11 mouse cellular contexts compared by ENCODE assay signal in the genomic region with DNA sequence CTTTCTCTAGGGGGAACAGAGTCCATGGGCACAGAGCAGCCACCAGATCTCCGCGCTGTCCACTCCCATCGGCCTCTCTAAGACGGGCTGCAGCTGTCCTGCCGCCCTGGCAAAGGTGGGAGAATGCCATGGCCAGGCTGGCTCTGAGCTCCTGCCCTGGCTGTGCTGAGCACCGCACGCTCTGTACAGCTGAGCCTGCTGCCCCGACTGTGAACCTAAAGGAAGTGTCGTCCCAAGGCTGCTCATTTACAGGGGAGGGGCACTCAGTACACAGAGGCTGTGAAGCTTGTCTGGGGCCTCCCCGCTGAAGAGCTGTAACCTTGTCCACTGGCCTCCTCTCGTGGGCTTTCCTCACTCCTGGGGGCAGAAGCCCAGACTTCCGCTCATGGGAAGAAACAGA. TPM values are rescaled to one million over a fixed set of nuclear protein-coding genes. Genes with fewer than 3 reads are reported as not detected.
DNase-seq lines count a peak whose midpoint lies in the region; ATAC-seq and TF ChIP-seq lines count a peak whose summit lies in the region.
"Had no signal": no experiment of that assay in that cellular context is flagged by ENCODE, and none has a peak within 500 bp of the region (broad histone marks: within the 10 kb centered on the region; RNA-seq: fewer than 3 reads in every experiment).

No protein-coding gene starts in this region.

- no peak for TF ChIP-seq CTCF in lung, postnatal 0 days (IDR thresholded peaks at IDR 0.05)
- no peak for TF ChIP-seq CTCF in lung, adult 2 months (IDR thresholded peaks at IDR 0.05; ENCODE audit: insufficient read depth, low read length)

- ATAC-seq in forebrain, embryonic 15.5 days (replicated peaks) = no peak
- no peak for ATAC-seq in hindbrain, embryonic 14.5 days (ENCODE audit: low FRiP score)
- peak; percentile 37 for ATAC-seq in lung, postnatal 0 days

- no peak overlapping the region for H3K4me3 ChIP-seq in forebrain, embryonic 10.5 days
- no peak overlapping the region for H3K4me3 ChIP-seq in forebrain, embryonic 15.5 days
- H3K4me3 ChIP-seq in hindbrain, embryonic 10.5 days = no peak overlapping the region
- no peak overlapping the region for H3K4me3 ChIP-seq in hindbrain, embryonic 14.5 days (replicated peaks; ENCODE audit: low read length)
- H3K4me3 ChIP-seq in lung, postnatal 0 days (ENCODE audit: low read depth, low read length) = no peak overlapping the region
- H3K4me3 ChIP-seq in lung, adult 2 months (replicated peaks; ENCODE audit: extremely low read depth, low read depth, low read length) = no peak overlapping the region

- H3K27me3 ChIP-seq in forebrain, embryonic 10.5 days (ENCODE audit: poor library complexity, severe bottlenecking) = peaks cover 7% of the 10 kb centered on the region
- no peaks in the 10 kb centered on the region for H3K27me3 ChIP-seq in forebrain, embryonic 15.5 days
- peaks cover 4% of the 10 kb centered on the region; the same call in 1 of the 2 replicates for H3K27me3 ChIP-seq in hindbrain, embryonic 10.5 days (ENCODE audit: insufficient read depth, poor library complexity, severe bottlenecking)
- H3K27me3 ChIP-seq in hindbrain, embryonic 14.5 days (ENCODE audit: control insufficient read depth, insufficient read depth, low read length) = no peaks in the 10 kb centered on the region
- H3K27me3 ChIP-seq in lung, postnatal 0 days (replicated peaks; ENCODE audit: insufficient read depth, low read length) = no peaks in the 10 kb centered on the region

- WGBS in forebrain, embryonic 10.5 days = 78% methylated on average over 12 of the region's 12 CpGs
- 75% methylated on average over 12 of the region's 12 CpGs for WGBS in forebrain, embryonic 15.5 days
- WGBS in hindbrain, embryonic 10.5 days = 74% methylated on average over 12 of the region's 12 CpGs
- 77% methylated on average over 12 of the region's 12 CpGs for whole genome bisulfite sequencing in hindbrain, embryonic 14.5 days
- 50% methylated on average over 12 of the region's 12 CpGs for WGBS in lung, postnatal 0 days
- 64% methylated on average over 12 of the region's 12 CpGs for WGBS in lung, adult 2 months

- no peak for TF ChIP-seq POLR2A in lung, adult 2 months (IDR thresholded peaks at IDR 0.05; ENCODE audit: borderline replicate concordance, extremely low read depth, low read depth, low read length)

- no peak for TF ChIP-seq EP300 in lung, postnatal 0 days (IDR thresholded peaks at IDR 0.05)

- H3K4me2 ChIP-seq in forebrain, embryonic 15.5 days (replicated peaks) = no peak overlapping the region
- H3K4me2 ChIP-seq in hindbrain, embryonic 14.5 days (replicated peaks) = no peak overlapping the region
- no peak overlapping the region for H3K4me2 ChIP-seq in lung, postnatal 0 days (replicated peaks; ENCODE audit: low read depth, low read length)

- H3K9ac ChIP-seq in forebrain, embryonic 15.5 days (replicated peaks) = no peak overlapping the region
- H3K9ac ChIP-seq in hindbrain, embryonic 14.5 days = no peak overlapping the region
- H3K9ac ChIP-seq in lung, postnatal 0 days (replicated peaks; ENCODE audit: low read depth) = no peak overlapping the region
- H3K9ac ChIP-seq: liver, embryonic 14.5 days had no signal

- H3K36me3 ChIP-seq in forebrain, embryonic 10.5 days (replicated peaks) = no peaks in the 10 kb centered on the region
- H3K36me3 ChIP-seq in forebrain, embryonic 15.5 days = no peaks in the 10 kb centered on the region
- no peaks in the 10 kb centered on the region for H3K36me3 ChIP-seq in hindbrain, embryonic 10.5 days
- H3K36me3 ChIP-seq in hindbrain, embryonic 14.5 days (replicated peaks; ENCODE audit: control insufficient read depth, insufficient read depth) = no peaks in the 10 kb centered on the region
- H3K36me3 ChIP-seq in lung, postnatal 0 days (ENCODE audit: insufficient read depth, low read length) = no peaks in the 10 kb centered on the region

- H3K9me3 ChIP-seq in forebrain, embryonic 10.5 days = no peaks in the 10 kb centered on the region
- no peaks in the 10 kb centered on the region for H3K9me3 ChIP-seq in forebrain, embryonic 15.5 days
- H3K9me3 ChIP-seq in hindbrain, embryonic 10.5 days = no peaks in the 10 kb centered on the region
- H3K9me3 ChIP-seq in hindbrain, embryonic 14.5 days (ENCODE audit: control insufficient read depth, low read length) = no peaks in the 10 kb centered on the region
- no peaks in the 10 kb centered on the region for H3K9me3 ChIP-seq in lung, postnatal 0 days (ENCODE audit: low read length)

- no peak for DNase-seq in forebrain, embryonic 10.5 days (ENCODE audit: extremely low spot score, low spot score)
- no peak for DNase-seq in hindbrain, embryonic 10.5 days (ENCODE audit: low spot score)
- DNase-seq in hindbrain, embryonic 14.5 days (ENCODE audit: low spot score) = no peak
- DNase-seq in lung, postnatal 0 days (ENCODE audit: low spot score) = peak; percentile 20
- no peak for DNase-seq in lung, adult 2 months
- DNase-seq in cerebellum, adult 9-10 months = no peak
- no peak for DNase-seq in left cerebral cortex, adult 18-20 months (ENCODE audit: low spot score in 2 of 2)
- DNase-seq: adrenal gland, postnatal 10 days; kidney, postnatal 36 days had no signal

- H3K4me1 ChIP-seq in forebrain, embryonic 10.5 days = peaks cover 30% of the 10 kb centered on the region
- H3K4me1 ChIP-seq in forebrain, embryonic 15.5 days = no peaks in the 10 kb centered on the region
- peaks cover 48% of the 10 kb centered on the region for H3K4me1 ChIP-seq in hindbrain, embryonic 10.5 days (replicated peaks)
- H3K4me1 ChIP-seq in hindbrain, embryonic 14.5 days (replicated peaks; ENCODE audit: control insufficient read depth, insufficient read depth, low read length) = no peaks in the 10 kb centered on the region
- H3K4me1 ChIP-seq in lung, postnatal 0 days (ENCODE audit: insufficient read depth, low read depth, low read length) = no peaks in the 10 kb centered on the region
- H3K4me1 ChIP-seq in lung, adult 2 months (ENCODE audit: control insufficient read depth, insufficient read depth, low read length) = no peaks in the 10 kb centered on the region

- peak overlapping the region; percentile 56; the same call in 1 of the 2 replicates for H3K27ac ChIP-seq in forebrain, embryonic 10.5 days
- no peak overlapping the region for H3K27ac ChIP-seq in forebrain, embryonic 15.5 days (replicated peaks)
- H3K27ac ChIP-seq in hindbrain, embryonic 10.5 days = peak overlapping the region; percentile 5; the same call in 1 of the 2 replicates
- no peak overlapping the region for H3K27ac ChIP-seq in hindbrain, embryonic 14.5 days
- no peak overlapping the region for H3K27ac ChIP-seq in lung, postnatal 0 days (ENCODE audit: low read length)
- H3K27ac ChIP-seq: liver, embryonic 14.5 days had no signal

RNA-seq across cellular contexts. Expression of a gene that starts 29.6 kb away (rescaled TPM):
- polyA plus RNA-seq in forebrain, embryonic 10.5 days (2016; fragmentation: Nextera tagmentation; extraction: Ambion mirVana) = 0.39 and 0.50 TPM in 2 replicates
- polyA plus RNA-seq in forebrain, embryonic 15.5 days (2015; fragmentation: Nextera tagmentation; extraction: Ambion mirVana) = 1.5 and 3.7 TPM in 2 replicates
- polyA plus RNA-seq in hindbrain, embryonic 10.5 days (2016; fragmentation: Nextera tagmentation; extraction: Ambion mirVana) = 2.3 and 4.1 TPM in 2 replicates
- 3.6 and 5.4 TPM in 2 replicates for polyA plus RNA-seq in hindbrain, embryonic 14.5 days (2014; fragmentation: Nextera tagmentation; extraction: Ambion mirVana)
- polyA plus RNA-seq in lung, postnatal 0 days (2015; fragmentation: Nextera tagmentation; extraction: Ambion mirVana) = 6.5 and 8.3 TPM in 2 replicates
- polyA plus RNA-seq in lung, adult 2 months (2012; rRNA removed) = 6.9 and 7.9 TPM in 2 replicates
- total RNA-seq in left cerebral cortex, adult 18-20 months (2021) = 1 to 10 TPM; 7.4 to 9.1 TPM

RNA-seq across cellular contexts. Expression of a gene that starts 39.7 kb away (rescaled TPM):
- polyA plus RNA-seq in forebrain, embryonic 10.5 days (2016; fragmentation: Nextera tagmentation; extraction: Ambion mirVana) = 6.6 and 6.7 TPM in 2 replicates
- polyA plus RNA-seq in forebrain, embryonic 15.5 days (2015; fragmentation: Nextera tagmentation; extraction: Ambion mirVana) = 6.5 and 6.6 TPM in 2 replicates
- polyA plus RNA-seq in hindbrain, embryonic 10.5 days (2016; fragmentation: Nextera tagmentation; extraction: Ambion mirVana) = 9.2 and 12.1 TPM in 2 replicates
- polyA plus RNA-seq in hindbrain, embryonic 14.5 days (2014; fragmentation: Nextera tagmentation; extraction: Ambion mirVana) = 6.5 and 6.6 TPM in 2 replicates
- 18.9 and 22.1 TPM in 2 replicates for polyA plus RNA-seq in lung, postnatal 0 days (2015; fragmentation: Nextera tagmentation; extraction: Ambion mirVana)
- 12.9 and 16.5 TPM in 2 replicates for polyA plus RNA-seq in lung, adult 2 months (2012; rRNA removed)
- 1 to 10 TPM; 5.3 to 5.7 TPM for total RNA-seq in left cerebral cortex, adult 18-20 months (2021)

Comparison
In these comparisons a context has a peak if more than half of its experiments do, and no peak if none do; other contexts are left out.
1. H3K27ac ChIP-seq: peak in forebrain, embryonic 10.5 days (single experiment) and hindbrain, embryonic 10.5 days (single experiment); none in forebrain, embryonic 15.5 days (single experiment), hindbrain, embryonic 14.5 days (single experiment) and lung, postnatal 0 days (single experiment).